Mouse (Mus musculus) heart, adult 2 months (tissue): Measurements from ENCODE around the gene Taf11. TPM values are rescaled to one million over a fixed set of nuclear protein-coding genes. Genes with fewer than 3 reads are reported as not detected.

Experiments
- DNase-seq, 2 experiments: peaks; one replicate each; pipeline ENCODE4 v3.0.0; 2021
- H3K27ac ChIP-seq: fragments of 200-600 bp; 2 replicates; pipeline ENCODE4 v1.8.1; 2022
- H3K27me3 ChIP-seq: fragments of 200-500 bp; 2 replicates; pipeline ENCODE4 v1.6.1; 2012; ENCODE audit warnings: mild to moderate bottlenecking, low read length, inconsistent platforms, mixed read lengths; ENCODE audit not compliant: control insufficient read depth, insufficient read depth
- H3K36me3 ChIP-seq: fragments of 200-500 bp; 2 replicates; pipeline ENCODE4 v1.6.1; 2012; ENCODE audit warnings: low read length, inconsistent platforms; ENCODE audit not compliant: control insufficient read depth, insufficient read depth
- H3K4me1 ChIP-seq: fragments of 200-500 bp; 2 replicates; pipeline ENCODE4 v1.6.1; 2011; ENCODE audit warnings: low read length; ENCODE audit not compliant: control insufficient read depth, insufficient read depth
- H3K4me3 ChIP-seq: fragments of 200-600 bp; 2 replicates; pipeline ENCODE4 v1.8.1; 2022
- H3K79me2 ChIP-seq: fragments of 200-500 bp; replicated peaks from 2 replicates; pipeline ENCODE4 v1.6.1; 2012; ENCODE audit warnings: mild to moderate bottlenecking, inconsistent platforms, low read length, moderate library complexity, mixed read lengths; ENCODE audit not compliant: control insufficient read depth, insufficient read depth
- H3K9ac ChIP-seq: fragments of 200-500 bp; 2 replicates; pipeline ENCODE4 v1.6.1; 2012; ENCODE audit warnings: low read depth, mild to moderate bottlenecking, control low read depth, inconsistent platforms, low read length, mixed read lengths
- CTCF ChIP-seq: fragments of 200-600 bp; IDR thresholded peaks from 2 replicates; pipeline ENCODE4 v1.8.1; 2022; ENCODE audit warnings: antibody characterized with exemption, mild to moderate bottlenecking, moderate library complexity
- EP300 ChIP-seq: fragments of 200-500 bp; IDR thresholded peaks from 2 replicates; pipeline ENCODE4 v1.6.1; 2011; ENCODE audit warnings: low read depth, low read length, control low read depth; ENCODE audit not compliant: insufficient read depth
- POLR2A ChIP-seq: fragments of 200-500 bp; IDR thresholded peaks from 2 replicates; pipeline ENCODE4 v1.6.1; 2011; ENCODE audit warnings: mild to moderate bottlenecking, low read depth, low read length, control low read depth; ENCODE audit not compliant: insufficient read depth
- WGBS: fragments of 180-500 bp; shearing (Covaris S2); methylation state at CpG from one replicate; pipeline ENCODE4 v1.1.7; 2018; 5-methylcytosine and 5-hydroxymethylcytosine counted together
- intact Hi-C: fragments of 180-260 bp; cut with DNase I; formaldehyde crosslinking; loops from one replicate; pipeline ENCODE4 v1.15.1; 2025
- polyA plus RNA-seq: library from polyadenylated mRNA; depleted of rRNA; stranded (reverse); fragments of >200 nt; gene quantifications from 2 replicates; pipeline ENCODE4 v1.2.3, GENCODE M21; 2012
- total RNA-seq, 2 experiments: library from RNA; stranded (reverse); gene quantifications; 2 replicates each; pipeline ENCODE4 v1.2.3; 2021

Taf11 gene
- total and polyA plus RNA-seq, 3 experiments, result 12.5 to 21.6 (median 21.5) TPM

DNA sequence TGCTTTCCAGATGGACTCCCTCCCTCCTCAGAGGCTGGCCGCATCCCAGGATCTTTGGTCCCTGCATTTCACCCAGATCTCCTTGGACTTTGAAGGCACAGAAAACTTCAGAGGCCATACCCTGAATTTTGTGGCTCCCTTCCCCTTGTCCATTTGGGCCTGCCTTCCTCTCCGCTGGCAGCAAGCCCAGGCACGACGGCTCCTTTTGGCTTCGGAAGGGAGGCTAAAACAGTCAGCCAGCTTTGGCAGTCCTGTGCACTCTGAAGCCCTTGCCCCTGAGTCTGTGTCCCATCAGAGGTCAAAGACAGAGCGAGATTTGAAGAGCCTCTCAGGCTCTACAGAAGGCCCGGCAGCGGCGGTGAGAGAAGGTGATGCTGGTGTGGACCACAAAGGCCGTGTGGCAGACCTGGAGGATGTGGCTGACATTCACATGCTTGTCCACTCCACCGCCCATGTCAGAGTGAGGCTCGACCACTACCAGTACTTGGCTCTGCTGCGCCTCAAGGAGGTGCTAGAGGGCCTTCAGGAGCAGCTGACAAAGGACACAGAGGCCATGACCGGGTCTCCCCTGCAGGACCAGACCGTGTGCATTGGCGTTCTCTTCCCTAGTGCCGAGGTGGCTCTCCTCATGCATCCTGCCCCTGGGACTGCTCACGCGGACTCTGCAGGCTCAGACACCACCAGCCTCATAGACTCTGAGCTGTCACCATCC lies 23.0 kb downstream of the Taf11 start:
- no peaks in the 10 kb centered on the region for H3K27me3 ChIP-seq
- intact Hi-C loops, result loop anchor here (10.0 kb wide), 1 partner anchor 232 kb away; the partner anchor contains the start of gene Pacsin1
- H3K4me1 ChIP-seq, result no peaks in the 10 kb centered on the region; the same call in 1 of the 2 replicates
- no peaks in the 10 kb centered on the region for H3K79me2 ChIP-seq
- DNase-seq, result peak; percentile 52 to 60
- no peak overlapping the region for H3K9ac ChIP-seq
- H3K36me3 ChIP-seq, result no peaks in the 10 kb centered on the region
- no peak overlapping the region for H3K4me3 ChIP-seq
- TF ChIP-seq CTCF, result peak; percentile 30; the same call in 1 of the 2 replicates
- no peak for TF ChIP-seq EP300
- 53% methylated on average over 19 of the region's 19 CpGs for WGBS
- no peak overlapping the region for H3K27ac ChIP-seq

DNA sequence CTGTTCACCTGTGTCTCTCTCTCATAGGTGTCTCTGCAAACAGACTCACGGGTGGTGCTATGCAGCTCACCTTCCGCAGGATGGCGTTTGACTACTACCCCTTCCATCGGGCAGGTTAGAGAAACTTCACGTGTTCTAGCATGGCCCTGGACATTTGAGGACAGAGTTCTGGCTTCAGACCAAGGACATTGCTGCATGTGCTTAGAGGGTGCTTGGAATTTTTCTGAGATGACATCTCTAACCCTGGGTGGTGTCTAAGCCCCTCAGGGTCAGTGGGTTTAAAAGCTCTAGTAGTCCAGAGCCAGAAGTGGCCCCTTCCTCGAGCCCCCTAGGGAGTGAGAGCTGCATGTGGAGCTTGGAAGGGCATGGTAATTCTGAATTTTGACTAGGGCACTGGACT lies 25.6 kb downstream of the Taf11 start:
- no peaks in the 10 kb centered on the region for H3K27me3 ChIP-seq
- no peak for DNase-seq
- 83% methylated on average over 6 of the region's 6 CpGs for WGBS
- intact Hi-C loops, result loop anchor here (10.0 kb wide), 1 partner anchor 229 kb away; the partner anchor contains the start of gene Pacsin1
- H3K4me3 ChIP-seq, result no peak overlapping the region
- H3K27ac ChIP-seq, result no peak overlapping the region
- no peaks in the 10 kb centered on the region for H3K79me2 ChIP-seq
- H3K9ac ChIP-seq, result no peak overlapping the region
- no peaks in the 10 kb centered on the region for H3K36me3 ChIP-seq
- H3K4me1 ChIP-seq, result no peaks in the 10 kb centered on the region; the same call in 1 of the 2 replicates
- no peak for TF ChIP-seq CTCF
- TF ChIP-seq EP300, result no peak
- TF ChIP-seq POLR2A, result no peak

DNA sequence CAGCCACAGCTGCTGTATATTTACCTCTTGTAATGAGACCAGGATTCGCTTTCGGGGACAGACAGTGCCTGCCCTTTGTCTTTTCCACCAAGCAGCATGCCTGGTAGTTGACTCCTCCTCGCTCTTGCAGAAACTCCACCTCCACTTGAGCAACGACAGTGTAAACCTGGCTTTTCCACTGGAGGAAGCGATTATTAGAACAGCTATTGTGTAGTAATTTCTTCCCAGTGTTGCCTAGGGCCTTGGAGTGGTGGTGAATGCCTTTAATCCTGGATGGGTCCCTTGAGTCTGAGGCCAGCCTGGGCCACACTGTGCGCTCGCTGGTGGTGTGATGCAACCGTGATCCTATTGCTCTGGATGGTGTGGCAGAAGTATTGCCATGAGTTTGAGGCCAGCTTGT lies 26.5 kb downstream of the Taf11 start:
- no peaks in the 10 kb centered on the region for H3K27me3 ChIP-seq
- WGBS, result 89% methylated on average over 8 of the region's 8 CpGs
- DNase-seq, result no peak
- no peaks in the 10 kb centered on the region for H3K79me2 ChIP-seq
- H3K36me3 ChIP-seq, result no peaks in the 10 kb centered on the region
- TF ChIP-seq EP300 (no peak), CTCF (no peak), POLR2A (no peak)
- H3K27ac ChIP-seq, result no peak overlapping the region
- intact Hi-C loops, result loop anchor here (10.0 kb wide), 1 partner anchor 228 kb away; the partner anchor contains the start of gene Pacsin1
- no peaks in the 10 kb centered on the region; the same call in 1 of the 2 replicates for H3K4me1 ChIP-seq
- H3K9ac ChIP-seq, result no peak overlapping the region
- no peak overlapping the region for H3K4me3 ChIP-seq

DNA sequence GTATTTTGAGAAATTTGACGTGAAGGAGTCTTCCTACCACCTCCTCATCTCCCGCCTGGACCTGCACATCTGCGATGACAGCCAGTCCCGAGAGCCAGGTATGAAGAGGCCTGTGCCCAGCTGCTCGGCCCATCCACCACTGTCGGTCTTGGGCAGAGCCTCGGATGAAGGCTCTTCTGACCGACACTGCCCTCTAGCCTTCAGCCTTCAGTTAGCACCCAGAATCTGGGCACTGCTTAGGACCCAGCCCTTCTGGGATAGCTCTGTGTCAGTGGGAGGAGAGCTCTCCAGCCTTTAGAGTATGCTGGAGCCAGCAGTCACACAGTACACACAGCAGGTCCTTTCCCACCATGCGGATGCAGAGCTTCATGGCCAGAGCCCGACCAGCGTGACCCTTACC lies 28.1 kb downstream of the Taf11 start:
- no peaks in the 10 kb centered on the region for H3K79me2 ChIP-seq
- TF ChIP-seq POLR2A (no peak), EP300 (no peak), CTCF (peak; percentile 59)
- H3K9ac ChIP-seq, result no peak overlapping the region
- no peaks in the 10 kb centered on the region for H3K4me1 ChIP-seq
- DNase-seq, result peak in 1 of 2 experiments; percentile 18
- intact Hi-C loops, result loop anchor here (10.0 kb wide), 1 partner anchor 227 kb away; the partner anchor contains the start of gene Pacsin1
- H3K27me3 ChIP-seq, result no peaks in the 10 kb centered on the region
- no peak overlapping the region for H3K4me3 ChIP-seq
- WGBS, result 55% methylated on average over 11 of the region's 11 CpGs
- no peak overlapping the region for H3K27ac ChIP-seq
- H3K36me3 ChIP-seq, result no peaks in the 10 kb centered on the region

DNA sequence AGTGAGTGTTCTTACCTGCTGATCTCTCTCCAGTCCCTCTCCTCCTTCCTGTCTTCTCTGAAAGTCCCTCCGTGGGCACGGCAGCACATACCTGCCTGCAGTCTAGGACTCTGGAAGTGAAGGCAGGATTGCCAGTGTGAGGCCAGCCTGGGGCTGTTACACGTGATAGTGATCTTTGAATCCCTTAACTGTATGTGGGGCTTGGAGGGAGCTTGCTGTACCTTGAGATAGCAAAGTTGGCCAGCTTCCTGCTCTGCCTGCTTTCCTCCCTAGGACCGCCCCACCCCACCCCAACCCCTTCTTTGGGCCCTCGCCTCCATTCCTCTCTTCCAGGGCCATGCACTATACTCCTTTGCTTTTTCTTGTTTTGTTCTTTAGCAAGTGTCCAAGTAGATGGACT lies 35.1 kb downstream of the Taf11 start:
- H3K36me3 ChIP-seq, result no peaks in the 10 kb centered on the region
- no peak for TF ChIP-seq EP300
- no peak for TF ChIP-seq POLR2A
- no peak for TF ChIP-seq CTCF
- WGBS, result 47% methylated on average over 5 of the region's 5 CpGs
- DNase-seq, result no peak
- no peak overlapping the region for H3K27ac ChIP-seq
- no peak overlapping the region for H3K9ac ChIP-seq
- intact Hi-C loops, result no loop called here
- no peak overlapping the region for H3K4me3 ChIP-seq
- no peaks in the 10 kb centered on the region for H3K27me3 ChIP-seq
- no peaks in the 10 kb centered on the region; the same call in 1 of the 2 replicates for H3K79me2 ChIP-seq
- H3K4me1 ChIP-seq, result no peaks in the 10 kb centered on the region

DNA sequence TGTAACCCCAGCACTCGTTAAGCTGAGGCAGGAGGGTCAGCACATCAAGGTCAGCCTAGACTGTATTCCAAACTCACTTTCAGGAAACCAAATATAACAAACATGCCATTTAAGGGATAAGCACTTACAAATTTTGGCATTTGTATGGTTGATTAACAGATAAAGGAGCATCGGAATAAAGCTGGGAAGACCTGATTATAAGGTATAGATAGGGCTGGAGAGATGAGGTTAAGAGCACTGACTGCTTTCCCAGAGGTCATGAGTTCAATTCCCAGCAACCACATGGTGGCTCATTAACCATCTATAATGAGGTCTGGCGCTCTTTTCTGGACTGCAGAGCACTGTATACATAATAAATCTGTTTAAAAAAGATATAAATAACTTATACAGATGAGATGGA lies 36.1 kb downstream of the Taf11 start:
- no peak for DNase-seq
- H3K27ac ChIP-seq, result no peak overlapping the region
- H3K4me3 ChIP-seq, result no peak overlapping the region
- no peaks in the 10 kb centered on the region for H3K27me3 ChIP-seq
- H3K36me3 ChIP-seq, result no peaks in the 10 kb centered on the region
- no peak overlapping the region for H3K9ac ChIP-seq
- no peaks in the 10 kb centered on the region; the same call in 1 of the 2 replicates for H3K79me2 ChIP-seq
- intact Hi-C loops, result no loop called here
- TF ChIP-seq CTCF (no peak), EP300 (no peak), POLR2A (no peak)
- WGBS, result 61% methylated on average over 3 of the region's 3 CpGs
- no peaks in the 10 kb centered on the region for H3K4me1 ChIP-seq
